Mouse (Mus musculus) liver, adult (tissue): ENCODE results near the gene Prss53.

Experiments used
- GATA4 ChIP-seq: IDR thresholded peaks from 2 replicates; pipeline ENCODE4 v1.6.1; 2014; ENCODE audit warnings: mild to moderate bottlenecking, low read length; ENCODE audit not compliant: insufficient replicate concordance

The Prss53 gene

GRCm38 (mm10) chr7:127890798-127891197 is at the start of gene Prss53:
Gene Prss53 (minus strand): TSS chr7:127890970.
- TF ChIP-seq GATA4: no peak

- no peak for TF ChIP-seq GATA4
Measured at GRCm38 (mm10) chr7:127936216-127936884, 45.6 kb upstream of the Prss53 start.

GRCm38 (mm10) chr7:127935748-127936159 is 45.0 kb upstream of the Prss53 start:
- no peak for TF ChIP-seq GATA4

GRCm38 (mm10) chr7:127935028-127935722 is 44.4 kb upstream of the Prss53 start:
- TF ChIP-seq GATA4: no peak

- no peak for TF ChIP-seq GATA4
Measured at GRCm38 (mm10) chr7:127934075-127934474, 43.3 kb upstream of the Prss53 start.

GRCm38 (mm10) chr7:127932273-127933031 is 41.7 kb upstream of the Prss53 start:
- TF ChIP-seq GATA4: no peak

- no peak for TF ChIP-seq GATA4
Measured at GRCm38 (mm10) chr7:127931351-127932135, 40.8 kb upstream of the Prss53 start.

GRCm38 (mm10) chr7:127930636-127931035 is 39.9 kb upstream of the Prss53 start:
- no peak for TF ChIP-seq GATA4

- TF ChIP-seq GATA4: no peak
Measured at GRCm38 (mm10) chr7:127929923-127930322, 39.2 kb upstream of the Prss53 start, which contains the start of gene Prss8. Gene Prss8 (minus strand): TSS chr7:127930104.

GRCm38 (mm10) chr7:127928596-127928995 is 37.8 kb upstream of the Prss53 start:
- TF ChIP-seq GATA4: no peak

- no peak for TF ChIP-seq GATA4
Measured at GRCm38 (mm10) chr7:127927726-127928125, 37.0 kb upstream of the Prss53 start.

- no peak for TF ChIP-seq GATA4
Measured at GRCm38 (mm10) chr7:127926846-127927245, 36.1 kb upstream of the Prss53 start.

GRCm38 (mm10) chr7:127926066-127926465 is 35.3 kb upstream of the Prss53 start:
- no peak for TF ChIP-seq GATA4

GRCm38 (mm10) chr7:127925252-127925651 is 34.5 kb upstream of the Prss53 start:
- TF ChIP-seq GATA4: no peak

GRCm38 (mm10) chr7:127923714-127924113 is 32.9 kb upstream of the Prss53 start:
- TF ChIP-seq GATA4: no peak
